Mouse (Mus musculus) small intestine, adult 2 months (tissue): ENCODE data around the gene Olfr218.

Source experiments
- CTCF ChIP-seq: fragments of 200-500 bp; IDR thresholded peaks from 2 replicates; pipeline ENCODE4 v1.5.1; 2012; ENCODE audit warnings: low read depth, mild to moderate bottlenecking, control low read depth, inconsistent platforms, low read length, moderate library complexity, mixed read lengths; ENCODE audit not compliant: insufficient replicate concordance, insufficient read length; ENCODE audit errors: extremely low read depth
- POLR2A ChIP-seq: fragments of 200-500 bp; IDR thresholded peaks from 2 replicates; pipeline ENCODE4 v1.6.1; 2012; ENCODE audit warnings: low read depth, mild to moderate bottlenecking, control low read depth, inconsistent platforms, low read length, moderate library complexity

- TF ChIP-seq POLR2A: no peak
- TF ChIP-seq CTCF: no peak
These were observed 5.5 kb upstream of the Olfr218 start for GRCm38 (mm10) chr1:173192059-173192458.
